ENCODE assay signal across 7 mouse cellular contexts in the genomic region with DNA sequence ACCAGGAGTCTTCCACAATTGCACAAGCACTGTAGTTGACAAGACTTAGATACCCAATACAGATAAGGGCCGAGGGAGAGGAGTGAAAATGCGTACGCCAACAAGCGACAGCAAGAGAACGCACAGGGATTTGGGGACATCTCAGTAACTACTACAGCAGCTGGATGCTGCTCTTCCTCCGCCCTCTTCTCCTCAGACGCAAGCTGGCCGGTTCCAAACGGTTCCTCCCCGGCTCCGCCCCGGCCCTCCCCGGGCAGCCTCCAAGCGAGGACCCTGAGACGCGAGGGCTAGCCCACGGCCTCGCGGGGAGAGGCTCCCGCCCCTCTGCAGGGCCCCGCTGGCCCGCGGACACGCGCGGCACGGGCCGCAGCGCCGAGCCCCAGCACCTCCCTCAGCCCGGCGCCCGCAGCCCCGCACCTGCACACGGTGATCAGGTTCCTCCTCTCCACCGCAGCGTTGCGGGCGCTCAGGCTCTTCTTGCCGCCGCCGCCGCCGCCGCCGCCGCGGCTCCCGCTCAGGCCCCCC. TPM values are rescaled to one million over a fixed set of nuclear protein-coding genes. Genes with fewer than 3 reads are reported as not detected.
A peak's percentile ranks its signal among the peaks of the same experiment; 100 is the strongest.
DNase-seq lines count a peak whose midpoint lies in the region; TF ChIP-seq lines count a peak whose summit lies in the region.

No protein-coding gene starts in this region.

- peak; percentile 18 to 29 for DNase-seq in adrenal gland, postnatal 4 days (ENCODE audit: low spot score in 2 of 2)
- peak; percentile 71 for DNase-seq in embryonic facial prominence, embryonic 10.5 days (ENCODE audit: low spot score)
- peak; percentile 20 for DNase-seq in heart, adult 8-10 months (ENCODE audit: low spot score)
- DNase-seq in kidney, adult 2 months = peak; percentile 54
- DNase-seq in left cerebral cortex, postnatal 4 days = peak; percentile 59
- DNase-seq in mesoderm, embryonic 11.5 days (ENCODE audit: low read depth, low spot score) = peak; percentile 58
- DNase-seq in right cerebral cortex, postnatal 25 days = peak; percentile 82

- WGBS in embryonic facial prominence, embryonic 10.5 days = under 1% methylated on average over 49 of the region's 49 CpGs
- WGBS in kidney, adult 2 months = 1% methylated on average over 45 of the region's 49 CpGs

- TF ChIP-seq POLR2A in kidney, adult 2 months (IDR thresholded peaks at IDR 0.05; ENCODE audit: low read depth, low read length) = no peak

- no peak for TF ChIP-seq CTCF in kidney, adult 2 months (conservative IDR thresholded peaks at IDR 0.05; ENCODE audit: insufficient read depth, insufficient read length, low read depth, low read length)

- H3K4me1 ChIP-seq in embryonic facial prominence, embryonic 10.5 days = peaks cover 9% of the 10 kb centered on the region
- no peaks in the 10 kb centered on the region for H3K4me1 ChIP-seq in kidney, adult 2 months (ENCODE audit: control insufficient read depth, insufficient read depth, low read length)

- H3K9me3 ChIP-seq in embryonic facial prominence, embryonic 10.5 days = no peaks in the 10 kb centered on the region

- 0 out of 2 replicates have a peak, but pooled peaks cover 16% of the 10 kb centered on the region for H3K27me3 ChIP-seq in embryonic facial prominence, embryonic 10.5 days (replicated peaks; ENCODE audit: low read depth, poor library complexity, severe bottlenecking)
- no peaks in the 10 kb centered on the region for H3K27me3 ChIP-seq in kidney, adult 2 months (replicated peaks; ENCODE audit: control insufficient read depth, insufficient read depth, low read length)

- intact Hi-C loops in left cerebral cortex, postnatal 4 days (cut with DNase I) = no loop called here

- peak overlapping the region; percentile 88 for H3K4me3 ChIP-seq in embryonic facial prominence, embryonic 10.5 days
- H3K4me3 ChIP-seq in kidney, adult 2 months (ENCODE audit: insufficient read depth, low read depth, low read length) = peak overlapping the region; percentile 69

- no peaks in the 10 kb centered on the region for H3K36me3 ChIP-seq in embryonic facial prominence, embryonic 10.5 days (replicated peaks)
- H3K36me3 ChIP-seq in kidney, adult 2 months (ENCODE audit: control insufficient read depth, insufficient read depth, low read length) = no peaks in the 10 kb centered on the region

- H3K27ac ChIP-seq in embryonic facial prominence, embryonic 10.5 days (replicated peaks) = peak overlapping the region; percentile 83
- H3K27ac ChIP-seq in kidney, adult 2 months (ENCODE audit: insufficient read depth, low read depth, low read length) = no peak overlapping the region

RNA-seq across cellular contexts. Expression of a gene that starts 0.6 kb away (rescaled TPM):
- total RNA-seq in adrenal gland, postnatal 4 days (2021) = 1 to 10 TPM; 8.2 to 9.3 TPM
- polyA plus RNA-seq in embryonic facial prominence, embryonic 10.5 days (2016; fragmentation: Nextera tagmentation; extraction: Ambion mirVana) = 3.2 and 3.6 TPM in 2 replicates
- total RNA-seq in heart, adult 8-10 months (2022) = under 1 TPM; 0.26 to 0.66 (median 0.42) TPM
- 0.23 and 0.53 TPM in 2 replicates for polyA plus RNA-seq in kidney, adult 2 months (2012; rRNA removed)
- 10 to 100 TPM; 62.0 to 63.5 TPM for total RNA-seq in left cerebral cortex, postnatal 4 days (2021)

RNA-seq across cellular contexts. Expression of a gene that starts 37.7 kb away (rescaled TPM):
- total RNA-seq in adrenal gland, postnatal 4 days (2021) = 10 to 100 TPM; 11.5 to 11.9 TPM
- polyA plus RNA-seq in embryonic facial prominence, embryonic 10.5 days (2016; fragmentation: Nextera tagmentation; extraction: Ambion mirVana) = 0.18 and 0.20 TPM in 2 replicates
- 10 to 100 TPM in 2 of 4 experiments, 1 to 10 TPM in 2; 8.1 to 12.9 (median 9.4) TPM for total RNA-seq in heart, adult 8-10 months (2022)
- polyA plus RNA-seq in kidney, adult 2 months (2012; rRNA removed) = 4.8 and 4.9 TPM in 2 replicates
- 1 to 10 TPM; 7.2 to 7.7 TPM for total RNA-seq in left cerebral cortex, postnatal 4 days (2021)

Comparison
In these comparisons a context has a peak if more than half of its experiments do, and no peak if none do; other contexts are left out.
1. DNase-seq: peak in every context shown above with its lines; median percentile 82 in right cerebral cortex, postnatal 25 days; 71 in embryonic facial prominence, embryonic 10.5 days; 59 in left cerebral cortex, postnatal 4 days; 58 in mesoderm, embryonic 11.5 days; 54 in kidney, adult 2 months; 24 in adrenal gland, postnatal 4 days; 20 in heart, adult 8-10 months.
2. RNA of a gene that starts 0.6 kb away (total RNA-seq): 62.0 to 63.5 TPM in left cerebral cortex, postnatal 4 days; 8.2 to 9.3 TPM in adrenal gland, postnatal 4 days and 0.26 to 0.66 TPM in heart, adult 8-10 months; every median in the first group is over 4 times any median in the second.